In the genomic region with DNA sequence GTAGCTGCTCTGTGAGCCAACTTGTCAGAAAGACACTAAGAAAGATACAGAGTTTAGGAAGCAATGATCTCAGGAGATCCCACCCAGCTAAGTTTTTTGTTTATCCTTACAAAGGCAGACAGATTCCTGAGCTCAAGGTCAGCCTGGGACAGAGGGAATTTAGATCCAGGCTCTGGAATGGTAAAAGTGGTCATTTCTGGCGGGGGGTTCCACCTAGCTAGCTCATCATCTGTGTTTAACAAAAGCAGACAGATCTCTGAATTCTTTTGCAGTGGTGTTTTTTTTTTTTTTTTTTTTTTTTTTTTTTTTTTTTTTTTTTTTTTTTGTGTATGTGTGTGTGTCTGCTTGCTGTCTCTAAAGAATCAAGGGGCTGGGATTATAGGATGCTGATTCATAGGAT, we compare ENCODE assay signal across 39 mouse cellular contexts. TPM values are rescaled to one million over a fixed set of nuclear protein-coding genes. Genes with fewer than 3 reads are reported as not detected.
"Had no signal": no experiment of that assay in that cellular context is flagged by ENCODE, and none has a peak within 500 bp of the region (broad histone marks: within the 10 kb centered on the region; RNA-seq: fewer than 3 reads in every experiment).

No protein-coding gene starts in this region.

- H3K9ac ChIP-seq: heart, embryonic 13.5 days; heart, embryonic 15.5 days; hindbrain, embryonic 13.5 days; hindbrain, embryonic 15.5 days; kidney, embryonic 15.5 days; limb, embryonic 13.5 days; limb, embryonic 15.5 days; liver, embryonic 12.5 days; liver, embryonic 14.5 days had no signal

- ATAC-seq: hindbrain, postnatal 0 days; intestine, embryonic 16.5 days; liver, embryonic 12.5 days had no signal

- H3K36me3 ChIP-seq: heart, embryonic 13.5 days; heart, embryonic 15.5 days; hindbrain, embryonic 15.5 days; kidney, embryonic 15.5 days; limb, embryonic 13.5 days; limb, embryonic 15.5 days; liver, embryonic 12.5 days had no signal

- H3K9me3 ChIP-seq: heart, embryonic 13.5 days; heart, embryonic 15.5 days; hindbrain, embryonic 13.5 days; hindbrain, embryonic 15.5 days; kidney, embryonic 15.5 days; limb, embryonic 15.5 days; liver, embryonic 12.5 days had no signal

- H3K4me1 ChIP-seq: hindbrain, embryonic 13.5 days; limb, embryonic 13.5 days; limb, embryonic 15.5 days had no signal

- DNase-seq: gastrocnemius, postnatal 14 days; gastrocnemius, postnatal 36 days; heart, adult 11 months; heart, adult 2 months; heart, postnatal 14 days; heart, postnatal 36 days; kidney, adult 11 months; kidney, adult 2 months; kidney, adult 9 months; kidney, postnatal 14 days; kidney, postnatal 36 days; layer of hippocampus, adult 9-11 months; layer of hippocampus, postnatal 36 days; left cerebral cortex, postnatal 4 days had no signal

- H3K27ac ChIP-seq: heart, adult 2 months; heart, embryonic 13.5 days; heart, embryonic 15.5 days; hindbrain, embryonic 13.5 days; hindbrain, embryonic 15.5 days; hindbrain, postnatal 0 days; kidney, embryonic 15.5 days; kidney, postnatal 0 days; limb, embryonic 13.5 days; limb, embryonic 15.5 days; liver, embryonic 12.5 days; liver, embryonic 14.5 days had no signal

- H3K4me3 ChIP-seq: heart, adult 2 months; heart, embryonic 13.5 days; heart, embryonic 15.5 days; hindbrain, embryonic 13.5 days; hindbrain, embryonic 15.5 days; kidney, embryonic 15.5 days; limb, embryonic 13.5 days; limb, embryonic 15.5 days; liver, embryonic 12.5 days had no signal

RNA-seq across cellular contexts. Expression of gene Pom121l2, which starts 11.7 kb away (rescaled TPM):
- total RNA-seq: gastrocnemius, adult 18-20 months; gastrocnemius, adult 8-10 months; gastrocnemius, postnatal 14 days; gastrocnemius, postnatal 36 days; heart, adult 2 months; heart, postnatal 14 days; heart, postnatal 36 days; hematopoietic stem cell, adult 5-6 weeks; hindbrain, postnatal 0 days; layer of hippocampus, adult 8-10 months; layer of hippocampus, postnatal 36 days; left cerebral cortex, adult 18-20 months; left cerebral cortex, adult 8-10 months; left cerebral cortex, postnatal 10 days; left cerebral cortex, postnatal 25 days; liver, adult 2 months had no signal
- polyA plus RNA-seq: heart, embryonic 11.5 days; heart, embryonic 15.5 days; heart, postnatal 0 days; hindbrain, embryonic 13.5 days; hindbrain, embryonic 15.5 days; hindbrain, postnatal 0 days; intestine, embryonic 14.5 days; intestine, embryonic 16.5 days; kidney, postnatal 0 days; large intestine, adult 2 months; liver, adult 2 months; liver, embryonic 12.5 days; liver, embryonic 14.5 days had no signal

RNA-seq across cellular contexts. Expression of gene Prss16, which starts 40.3 kb away (rescaled TPM):
- total RNA-seq: gastrocnemius, adult 18-20 months; gastrocnemius, adult 8-10 months; gastrocnemius, postnatal 14 days; heart, adult 2 months; heart, postnatal 36 days; hindbrain, postnatal 0 days; left cerebral cortex, postnatal 4 days; liver, adult 2 months had no signal
- polyA plus RNA-seq: heart, adult 2 months; hindbrain, embryonic 15.5 days; hindbrain, postnatal 0 days; kidney, adult 2 months; liver, adult 2 months had no signal
